Mouse (Mus musculus): Measurements from ENCODE around the gene Fibcd1. TPM values are rescaled to one million over a fixed set of nuclear protein-coding genes. Genes with fewer than 3 reads are reported as not detected.
A peak's percentile ranks its signal among the peaks of the same experiment; 100 is the strongest.

Gene Fibcd1
- polyA plus RNA-seq (2015; fragmentation: Nextera tagmentation; extraction: Ambion mirVana), result 0.13 and 0.27 TPM in 2 replicates

GRCm38 (mm10) chr2:31845896-31846691 is at the start of gene Fibcd1:
Fibcd1 (minus strand) TSS chr2:31846005.
- peak; percentile 31 for DNase-seq (ENCODE audit: low spot score)

DNA sequence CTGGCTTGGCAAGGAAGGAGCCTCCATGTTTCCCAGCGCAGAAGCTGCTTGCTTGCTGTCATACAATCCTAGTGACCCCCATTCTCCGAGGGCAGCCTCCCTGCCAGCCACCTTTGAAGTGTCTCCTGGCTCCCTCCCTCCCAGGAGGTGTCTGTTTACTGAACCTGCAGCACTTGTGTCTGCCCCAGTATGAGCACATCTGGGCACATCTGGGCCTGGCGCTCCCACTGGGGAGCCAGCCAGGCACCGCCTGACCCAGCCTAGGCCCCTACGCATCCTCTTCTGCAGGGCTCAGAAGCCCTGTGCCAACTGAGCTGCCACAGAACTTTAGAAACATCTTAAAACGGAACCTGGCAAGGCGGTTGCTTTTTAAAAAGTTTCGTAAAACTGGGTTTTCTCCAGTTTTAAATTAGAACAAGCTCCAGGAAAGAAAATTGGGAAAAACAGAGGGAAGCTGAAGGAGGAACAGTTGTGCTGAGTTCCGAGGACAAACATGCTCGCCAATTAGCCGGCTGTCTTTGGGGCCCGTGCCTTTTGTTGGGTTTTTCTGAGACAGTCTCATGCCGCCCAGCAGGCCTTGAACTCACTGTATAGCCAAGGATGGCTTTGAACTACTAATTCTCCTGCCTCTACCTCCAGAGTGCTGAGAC is 48.5 kb upstream of the Fibcd1 start:
- DNase-seq (ENCODE audit: low spot score), result no peak

- DNase-seq (ENCODE audit: low spot score), result no peak
These were observed 47.4 kb upstream of the Fibcd1 start for GRCm38 (mm10) chr2:31893110-31893669.

- no peak for DNase-seq (ENCODE audit: low spot score)
These were observed 45.4 kb upstream of the Fibcd1 start for GRCm38 (mm10) chr2:31891219-31891618.

DNA sequence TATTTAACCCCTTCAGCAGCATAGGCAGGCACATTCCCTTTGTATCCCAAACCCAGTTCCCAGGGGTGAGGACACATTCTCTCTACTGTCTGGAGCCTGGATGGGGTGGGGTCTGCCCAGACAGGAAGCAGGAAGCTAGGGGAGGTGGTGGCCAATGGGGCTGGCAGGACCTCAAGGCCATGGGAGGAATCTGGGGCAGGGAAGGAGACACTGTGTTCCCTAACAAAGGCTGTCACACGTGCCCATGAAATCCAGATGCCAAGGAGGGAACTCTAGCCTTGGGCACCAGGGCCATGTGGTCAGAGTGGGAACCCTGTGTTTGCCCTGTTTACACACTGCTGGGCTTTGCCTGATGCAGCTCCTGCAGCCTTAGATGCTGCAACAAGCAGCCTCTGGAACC is 43.1 kb upstream of the Fibcd1 start:
- DNase-seq (ENCODE audit: low spot score), result no peak

DNA sequence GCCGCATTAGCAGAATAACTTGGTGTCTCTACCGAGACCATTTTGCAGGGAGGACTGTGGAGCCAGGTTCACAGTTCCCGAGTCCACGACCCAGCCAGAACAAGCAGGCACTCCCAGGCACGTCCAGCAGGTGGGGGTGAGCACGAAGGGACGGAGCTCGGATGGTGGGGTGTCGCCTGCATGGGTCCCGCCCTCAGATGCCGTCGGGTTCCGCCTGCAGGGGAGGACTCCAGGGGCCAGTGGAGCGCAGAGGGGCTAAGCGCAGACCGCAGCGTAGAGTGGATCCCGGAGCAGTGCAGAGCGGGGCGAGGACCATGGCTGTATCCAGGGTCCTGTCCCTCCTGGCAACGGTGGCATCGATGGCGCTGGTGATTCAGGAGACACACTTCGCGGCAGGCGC is 41.2 kb upstream of the Fibcd1 start, which contains the start of gene Lamc3:
Lamc3 (plus strand) TSS at position 262 of the 400 bp plus-strand sequence.
- DNase-seq (ENCODE audit: low spot score), result peak; percentile 47

DNA sequence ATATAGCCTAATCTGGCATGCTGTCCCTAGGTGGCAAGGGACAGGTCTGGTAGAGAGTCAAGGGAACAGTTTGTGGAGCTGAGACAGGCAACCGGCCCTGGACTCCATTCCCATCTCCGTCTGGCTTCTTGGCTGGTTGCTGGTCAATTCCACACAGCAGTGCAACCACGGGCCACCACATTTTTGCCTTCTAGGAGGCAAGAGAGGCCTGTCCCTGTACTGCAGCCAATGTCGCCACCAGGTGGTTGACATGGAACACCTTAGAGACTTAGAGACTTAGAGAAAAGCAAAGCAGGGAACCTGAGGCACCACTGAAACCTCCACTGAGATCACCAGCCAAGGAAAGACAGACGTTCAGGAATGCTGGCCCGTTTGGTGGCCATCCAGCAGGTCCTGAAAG is 39.0 kb upstream of the Fibcd1 start:
- peak; percentile 34 for DNase-seq (ENCODE audit: low spot score)

GRCm38 (mm10) chr2:31883061-31883460 is 37.3 kb upstream of the Fibcd1 start:
- DNase-seq (ENCODE audit: low spot score), result no peak

- peak; percentile 27 for DNase-seq (ENCODE audit: low spot score)
These were observed 35.1 kb upstream of the Fibcd1 start for GRCm38 (mm10) chr2:31880868-31881267.

- DNase-seq (ENCODE audit: low spot score), result no peak
These were observed 32.8 kb upstream of the Fibcd1 start for GRCm38 (mm10) chr2:31878610-31879009.

DNA sequence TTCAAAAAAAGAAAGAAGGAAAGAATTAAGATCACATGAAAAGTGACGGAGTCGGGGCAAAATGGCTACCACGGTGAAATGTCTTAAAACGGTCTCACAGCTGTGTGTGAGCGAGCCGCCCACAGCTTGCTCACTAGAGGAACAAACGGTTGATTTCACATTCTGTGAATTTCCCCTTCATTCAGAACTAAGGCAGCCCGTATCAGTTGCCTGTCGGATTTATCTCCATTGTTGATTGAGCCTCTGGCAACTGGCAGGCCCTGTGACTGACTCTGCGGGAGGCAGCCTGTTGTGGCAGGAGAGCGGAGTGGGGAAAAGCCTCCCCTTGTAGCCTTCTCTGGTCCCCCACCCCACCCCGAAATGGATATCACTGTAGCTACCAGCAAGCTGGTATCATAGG is 30.6 kb upstream of the Fibcd1 start:
- DNase-seq (ENCODE audit: low spot score), result no peak

GRCm38 (mm10) chr2:31874290-31874855 is 28.6 kb upstream of the Fibcd1 start:
- DNase-seq (ENCODE audit: low spot score), result no peak

- no peak for DNase-seq (ENCODE audit: low spot score)
These were observed 24.9 kb upstream of the Fibcd1 start for GRCm38 (mm10) chr2:31870683-31871082.

GRCm38 (mm10) chr2:31869692-31870091 is 23.9 kb upstream of the Fibcd1 start:
- DNase-seq (ENCODE audit: low spot score), result no peak

DNA sequence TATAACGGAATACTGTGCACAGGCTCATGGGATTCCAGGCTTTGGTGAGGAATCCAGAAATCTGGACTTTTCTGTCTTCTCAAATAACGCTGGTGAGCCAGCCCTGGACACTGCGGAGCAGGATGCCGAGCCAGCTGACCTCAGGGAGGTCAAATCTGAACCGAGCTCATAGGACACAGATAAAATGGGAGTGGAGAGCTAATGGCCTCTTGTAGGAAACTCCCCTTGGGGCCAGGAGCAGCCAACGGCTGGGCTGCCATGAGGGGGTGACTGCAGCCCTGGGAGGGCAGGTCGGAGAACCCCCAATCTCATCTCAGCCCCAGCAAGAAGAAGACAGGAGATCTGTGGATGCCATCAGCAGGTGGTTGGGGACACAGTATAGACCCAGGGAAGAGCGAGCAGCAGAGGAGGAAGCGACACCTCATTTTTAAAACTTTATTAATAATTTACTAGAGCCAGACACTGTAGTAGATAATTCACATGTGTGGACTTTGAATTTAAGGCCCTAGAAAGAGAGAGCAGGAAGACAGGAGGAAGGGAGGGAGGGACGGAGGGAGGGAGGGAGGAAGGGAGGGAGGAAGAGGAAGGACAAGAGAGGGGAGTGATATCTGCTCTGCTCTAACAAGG is 22.8 kb upstream of the Fibcd1 start:
- no peak for DNase-seq (ENCODE audit: low spot score)

DNA sequence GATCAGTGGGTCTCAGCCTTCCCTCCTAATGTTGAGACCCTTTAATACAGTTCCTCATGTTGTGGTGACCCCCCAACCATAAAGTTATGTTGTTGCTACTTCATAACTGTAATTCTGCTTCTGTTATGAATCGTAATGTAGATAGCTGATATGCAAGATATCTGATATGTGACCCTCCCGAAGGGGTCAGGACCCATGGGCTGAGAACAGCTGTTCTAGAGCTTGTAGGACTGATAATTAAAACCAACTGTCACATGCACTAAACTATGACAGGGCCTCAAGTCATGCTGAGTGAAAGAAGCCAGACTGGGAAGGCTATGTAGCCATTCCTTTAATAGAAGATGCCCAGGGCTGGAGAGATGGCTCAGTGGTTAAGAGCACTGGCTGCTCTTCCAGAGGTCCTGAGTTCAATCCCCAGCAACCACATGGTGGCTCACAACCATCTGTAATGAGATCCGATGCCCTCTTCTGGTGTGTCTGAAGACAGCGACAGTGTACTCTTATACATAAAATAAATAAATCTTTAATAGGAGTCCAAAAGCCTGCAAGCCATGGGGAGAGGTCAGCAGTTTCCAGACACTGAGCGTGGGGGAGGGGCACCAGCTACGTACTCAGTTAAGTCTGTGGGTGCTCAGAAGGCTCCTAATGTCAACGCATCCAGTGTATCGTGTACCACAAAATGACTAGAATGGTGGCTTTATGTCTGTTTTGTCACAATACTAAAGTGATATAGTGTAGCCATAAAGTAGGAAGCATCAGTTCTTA is 22.1 kb upstream of the Fibcd1 start:
- no peak for DNase-seq (ENCODE audit: low spot score)

- DNase-seq (ENCODE audit: low spot score), result no peak
These were observed 20.0 kb upstream of the Fibcd1 start for GRCm38 (mm10) chr2:31865794-31866193.

- DNase-seq (ENCODE audit: low spot score), result no peak
These were observed 19.5 kb upstream of the Fibcd1 start for GRCm38 (mm10) chr2:31865322-31865721.

DNA sequence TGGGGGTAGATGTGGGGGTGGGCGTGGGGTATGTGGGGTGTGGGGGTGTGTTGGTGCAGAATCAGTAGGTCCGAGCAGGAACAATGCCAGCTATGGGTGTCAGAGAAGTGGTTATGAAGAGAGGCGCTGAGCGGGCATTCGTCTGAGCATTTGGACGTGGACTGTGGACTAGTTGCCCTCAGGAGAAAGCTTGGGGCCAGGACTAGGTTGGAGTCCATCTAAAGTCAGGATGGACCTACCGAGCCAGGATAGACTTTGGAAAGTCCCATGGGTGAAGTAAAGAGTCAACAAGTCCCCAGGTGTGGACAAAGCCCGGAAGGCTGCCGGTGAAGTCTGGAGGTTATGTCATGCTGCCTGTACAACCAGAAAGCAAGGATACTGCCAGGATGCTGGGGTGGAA is 19.1 kb upstream of the Fibcd1 start:
- no peak for DNase-seq (ENCODE audit: low spot score)

- DNase-seq (ENCODE audit: low spot score), result no peak
These were observed 18.0 kb upstream of the Fibcd1 start for GRCm38 (mm10) chr2:31863766-31864165.

DNA sequence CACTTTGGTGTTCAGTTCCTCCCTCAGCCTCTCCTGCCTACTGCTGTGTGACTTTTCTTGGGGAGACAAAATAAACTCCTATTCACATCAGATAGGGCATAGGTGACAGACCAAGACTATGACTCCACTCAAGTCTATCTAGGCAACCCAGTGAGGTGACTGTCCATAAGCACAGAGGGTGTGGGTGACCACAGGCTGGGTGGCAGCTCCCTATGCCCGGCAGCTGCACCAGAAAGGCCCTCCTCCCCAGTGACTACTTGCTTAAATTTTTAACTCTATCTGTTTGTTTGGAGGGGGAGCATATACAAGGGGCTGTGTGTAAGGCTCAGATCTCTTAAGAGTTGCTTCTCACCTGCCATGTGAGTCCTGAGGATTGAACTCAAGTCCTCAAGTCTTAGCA is 17.1 kb upstream of the Fibcd1 start:
- DNase-seq (ENCODE audit: low spot score), result no peak

All from thymus, postnatal 0 days (tissue).